Mouse (Mus musculus) limb, embryonic 12.5 days (tissue): Measurements from ENCODE around the gene Rbms1. TPM values are rescaled to one million over a fixed set of nuclear protein-coding genes. Genes with fewer than 3 reads are reported as not detected.
A peak's percentile ranks its signal among the peaks of the same experiment; 100 is the strongest.
"Not testable (repeated sequence)": the region's sequence is repeated elsewhere in the genome, so short reads cannot be mapped to it uniquely, and the experiment has no call there.

ENCODE experiments used
- ATAC-seq: fragments of 200-750 bp; cut with Nextera tagmentation; 2 replicates; pipeline ENCODE4 v1.8.0; 2017; ENCODE audit warnings: low read depth, moderate TSS enrichment; ENCODE audit not compliant: insufficient number of reproducible peaks, insufficient read depth, low FRiP score, low TSS enrichment
- H3K27ac ChIP-seq: fragments of 300-500 bp; sonication (generic); 2 replicates; pipeline ENCODE4 v1.5.1; 2016; ENCODE audit warnings: mild to moderate bottlenecking, moderate library complexity
- H3K27me3 ChIP-seq: fragments of 300-500 bp; sonication (generic); 2 replicates; pipeline ENCODE4 v1.6.1; 2016; ENCODE audit warnings: mild to moderate bottlenecking, moderate library complexity
- H3K36me3 ChIP-seq: fragments of 300-500 bp; sonication (generic); 2 replicates; pipeline ENCODE4 v1.6.1; 2016; ENCODE audit warnings: mild to moderate bottlenecking, moderate library complexity
- H3K4me1 ChIP-seq: fragments of 300-500 bp; sonication (generic); replicated peaks from 2 replicates; pipeline ENCODE4 v1.6.1; 2016
- H3K4me2 ChIP-seq: fragments of 300-500 bp; sonication (generic); 2 replicates; pipeline ENCODE4 v1.6.1; 2016; ENCODE audit warnings: mild to moderate bottlenecking, moderate library complexity
- H3K4me3 ChIP-seq: fragments of 300-500 bp; sonication (generic); replicated peaks from 2 replicates; pipeline ENCODE4 v1.5.1; 2016; ENCODE audit warnings: mild to moderate bottlenecking
- H3K9ac ChIP-seq: fragments of 300-500 bp; sonication (generic); replicated peaks from 2 replicates; pipeline ENCODE4 v1.6.1; 2016; ENCODE audit warnings: mild to moderate bottlenecking, moderate library complexity
- H3K9me3 ChIP-seq: fragments of 300-500 bp; sonication (generic); 2 replicates; pipeline ENCODE4 v1.6.1; 2016; ENCODE audit warnings: mild to moderate bottlenecking, moderate library complexity
- WGBS: fragments of 180-500 bp; shearing (Covaris S2); methylation state at CpG from one replicate; pipeline ENCODE4 v1.1.7; 2016; 5-methylcytosine and 5-hydroxymethylcytosine counted together
- polyA plus RNA-seq: library from polyadenylated mRNA; unstranded; fragments of >200 nt; fragmentation: Nextera tagmentation; extraction: Ambion mirVana; gene quantifications from 2 replicates; pipeline ENCODE4 v1.2.1, GENCODE M21; 2016

Gene Rbms1
- polyA plus RNA-seq, 1 experiment from 2014 or later = 101 TPM

GRCm38 (mm10) chr2:60844259-60844658, 118.7 kb downstream of the Rbms1 start:
- peaks cover 15% of the 10 kb centered on the region; the same call in 1 of the 2 replicates for H3K36me3 ChIP-seq
- no peak for ATAC-seq
- WGBS = 89% methylated on average over 1 of the region's 1 CpGs

GRCm38 (mm10) chr2:60843633-60844032, 119.4 kb downstream of the Rbms1 start:
- H3K9me3 ChIP-seq = no peaks in the 10 kb centered on the region
- no peak overlapping the region for H3K9ac ChIP-seq
- WGBS = 84% methylated on average over 3 of the region's 3 CpGs
- H3K4me1 ChIP-seq = peaks cover 13% of the 10 kb centered on the region
- H3K4me3 ChIP-seq = no peak overlapping the region
- no peaks in the 10 kb centered on the region for H3K27me3 ChIP-seq
- peaks cover 15% of the 10 kb centered on the region; the same call in 1 of the 2 replicates for H3K36me3 ChIP-seq
- no peak overlapping the region for H3K27ac ChIP-seq
- no peak for ATAC-seq
- H3K4me2 ChIP-seq = no peak overlapping the region

More at GRCm38 (mm10) chr2:60844259-60844658, 118.7 kb downstream of the Rbms1 start:
- Histone ChIP-seq H3K27ac (no peak overlapping the region), H3K9ac (no peak overlapping the region), H3K9me3 (no peaks in the 10 kb centered on the region), H3K27me3 (no peaks in the 10 kb centered on the region), H3K4me3 (no peak overlapping the region), H3K4me1 (peaks cover 8% of the 10 kb centered on the region), H3K4me2 (no peak overlapping the region)

GRCm38 (mm10) chr2:60842976-60843375, 120.0 kb downstream of the Rbms1 start:
- H3K27ac ChIP-seq = 0 out of 2 replicates have a peak overlapping the region, but pooled peaks have one; percentile 35
- ATAC-seq = no peak

GRCm38 (mm10) chr2:60840922-60841321, 122.1 kb downstream of the Rbms1 start:
- Histone ChIP-seq H3K9ac (no peak overlapping the region), H3K4me2 (no peak overlapping the region), H3K9me3 (no peaks in the 10 kb centered on the region), H3K4me1 (peaks cover 33% of the 10 kb centered on the region), H3K4me3 (no peak overlapping the region), H3K27ac (no peak overlapping the region), H3K27me3 (no peaks in the 10 kb centered on the region), H3K36me3 (peaks cover 15% of the 10 kb centered on the region; the same call in 1 of the 2 replicates)
- ATAC-seq = no peak
- WGBS = 73% methylated on average over 4 of the region's 4 CpGs

More at GRCm38 (mm10) chr2:60842976-60843375, 120.0 kb downstream of the Rbms1 start:
- Histone ChIP-seq H3K4me2 (no peak overlapping the region), H3K4me3 (no peak overlapping the region), H3K27me3 (no peaks in the 10 kb centered on the region), H3K9me3 (no peaks in the 10 kb centered on the region), H3K36me3 (peaks cover 15% of the 10 kb centered on the region; the same call in 1 of the 2 replicates), H3K4me1 (peaks cover 14% of the 10 kb centered on the region), H3K9ac (no peak overlapping the region)
- WGBS = 33% methylated on average over 4 of the region's 4 CpGs

GRCm38 (mm10) chr2:60839498-60839897, 123.5 kb downstream of the Rbms1 start:
- Histone ChIP-seq H3K4me3 (no peak overlapping the region), H3K9ac (no peak overlapping the region), H3K36me3 (peaks cover 18% of the 10 kb centered on the region; the same call in 1 of the 2 replicates), H3K27me3 (no peaks in the 10 kb centered on the region), H3K4me2 (no peak overlapping the region), H3K9me3 (no peaks in the 10 kb centered on the region), H3K27ac (no peak overlapping the region), H3K4me1 (peaks cover 37% of the 10 kb centered on the region)
- ATAC-seq = no peak
- 82% methylated on average over 4 of the region's 4 CpGs for WGBS

- Histone ChIP-seq H3K9ac (no peak overlapping the region), H3K9me3 (no peaks in the 10 kb centered on the region), H3K4me1 (peaks cover 42% of the 10 kb centered on the region), H3K27me3 (no peaks in the 10 kb centered on the region), H3K4me3 (no peak overlapping the region), H3K27ac (no peak overlapping the region), H3K4me2 (no peak overlapping the region), H3K36me3 (peaks cover 18% of the 10 kb centered on the region; the same call in 1 of the 2 replicates)
- 80% methylated on average over 5 of the region's 5 CpGs for WGBS
- ATAC-seq = no peak
Measured at GRCm38 (mm10) chr2:60838856-60839255, 124.1 kb downstream of the Rbms1 start.

- no peaks in the 10 kb centered on the region for H3K27me3 ChIP-seq
- no peak overlapping the region for H3K4me3 ChIP-seq
- H3K4me1 ChIP-seq = peaks cover 45% of the 10 kb centered on the region
- no peak overlapping the region for H3K4me2 ChIP-seq
- peaks cover 18% of the 10 kb centered on the region; the same call in 1 of the 2 replicates for H3K36me3 ChIP-seq
- H3K27ac ChIP-seq = no peak overlapping the region
- no peak overlapping the region for H3K9ac ChIP-seq
- no peaks in the 10 kb centered on the region for H3K9me3 ChIP-seq
- 79% methylated on average over 5 of the region's 5 CpGs for WGBS
- no peak for ATAC-seq
Measured at GRCm38 (mm10) chr2:60837616-60838015, 125.4 kb downstream of the Rbms1 start.

- no peak for ATAC-seq
- 75% methylated on average over 7 of the region's 7 CpGs for WGBS
- H3K4me1 ChIP-seq = peaks cover 52% of the 10 kb centered on the region
Measured at GRCm38 (mm10) chr2:60836237-60836636, 126.8 kb downstream of the Rbms1 start.

GRCm38 (mm10) chr2:60834293-60834692, 128.7 kb downstream of the Rbms1 start:
- 78% methylated on average over 7 of the region's 7 CpGs for WGBS
- Histone ChIP-seq H3K27me3 (no peaks in the 10 kb centered on the region), H3K4me2 (no peak overlapping the region), H3K36me3 (peaks cover 3% of the 10 kb centered on the region; the same call in 1 of the 2 replicates), H3K9me3 (no peaks in the 10 kb centered on the region), H3K4me1 (peaks cover 52% of the 10 kb centered on the region), H3K27ac (no peak overlapping the region), H3K4me3 (no peak overlapping the region), H3K9ac (no peak overlapping the region)
- no peak for ATAC-seq

More at GRCm38 (mm10) chr2:60836237-60836636, 126.8 kb downstream of the Rbms1 start:
- H3K27me3 ChIP-seq = no peaks in the 10 kb centered on the region
- H3K4me3 ChIP-seq = no peak overlapping the region
- no peaks in the 10 kb centered on the region for H3K9me3 ChIP-seq
- H3K36me3 ChIP-seq = peaks cover 11% of the 10 kb centered on the region; the same call in 1 of the 2 replicates
- H3K9ac ChIP-seq = no peak overlapping the region
- H3K4me2 ChIP-seq = no peak overlapping the region
- no peak overlapping the region for H3K27ac ChIP-seq

- Histone ChIP-seq H3K27ac (no peak overlapping the region), H3K9me3 (no peaks in the 10 kb centered on the region), H3K27me3 (no peaks in the 10 kb centered on the region), H3K9ac (no peak overlapping the region), H3K4me3 (no peak overlapping the region), H3K36me3 (peaks cover 3% of the 10 kb centered on the region; the same call in 1 of the 2 replicates), H3K4me1 (peaks cover 49% of the 10 kb centered on the region), H3K4me2 (no peak overlapping the region)
- ATAC-seq = no peak
- WGBS = 90% methylated on average over 8 of the region's 8 CpGs
Measured at GRCm38 (mm10) chr2:60832254-60832653, 130.7 kb downstream of the Rbms1 start.

GRCm38 (mm10) chr2:60830464-60830863, 132.5 kb downstream of the Rbms1 start:
- not testable (repeated sequence) for H3K4me2 ChIP-seq, ATAC-seq
- 71% methylated on average over 1 of the region's 1 CpGs for WGBS

GRCm38 (mm10) chr2:60828908-60829462, 134.0 kb downstream of the Rbms1 start:
- ATAC-seq = no peak
- H3K9me3 ChIP-seq = no peaks in the 10 kb centered on the region
- H3K4me2 ChIP-seq = no peak overlapping the region
- H3K4me1 ChIP-seq = peaks cover 31% of the 10 kb centered on the region
- H3K27ac ChIP-seq = no peak overlapping the region
- no peaks in the 10 kb centered on the region for H3K36me3 ChIP-seq
- no peaks in the 10 kb centered on the region for H3K27me3 ChIP-seq
- no peak overlapping the region for H3K4me3 ChIP-seq
- 92% methylated on average over 10 of the region's 10 CpGs for WGBS
- no peak overlapping the region for H3K9ac ChIP-seq

More at GRCm38 (mm10) chr2:60830464-60830863, 132.5 kb downstream of the Rbms1 start:
- H3K9ac ChIP-seq, H3K27me3 ChIP-seq, H3K9me3 ChIP-seq, H3K27ac ChIP-seq, H3K36me3 ChIP-seq, H3K4me3 ChIP-seq: not testable (repeated sequence)
- H3K4me1 ChIP-seq = peaks cover 35% of the 10 kb centered on the region
